Mouse (Mus musculus) kidney, embryonic 15.5 days (tissue): ENCODE measurements around the gene Limk1. TPM values are rescaled to one million over a fixed set of nuclear protein-coding genes. Genes with fewer than 3 reads are reported as not detected.

Experiments used
- ATAC-seq: fragments of 200-750 bp; cut with Nextera tagmentation; replicated peaks from 2 replicates; pipeline ENCODE4 v1.8.0; 2017; ENCODE audit warnings: moderate TSS enrichment; ENCODE audit not compliant: low FRiP score
- H3K27ac ChIP-seq: fragments of 300-500 bp; sonication (generic); 2 replicates; pipeline ENCODE4 v1.5.1; 2015; ENCODE audit warnings: mild to moderate bottlenecking, inconsistent platforms
- H3K27me3 ChIP-seq: fragments of 300-500 bp; sonication (generic); 2 replicates; pipeline ENCODE4 v1.6.1; 2015; ENCODE audit warnings: inconsistent platforms
- H3K36me3 ChIP-seq: fragments of 300-500 bp; sonication (generic); 2 replicates; pipeline ENCODE4 v1.6.1; 2015; ENCODE audit warnings: inconsistent platforms
- H3K4me1 ChIP-seq: fragments of 300-500 bp; sonication (generic); 2 replicates; pipeline ENCODE4 v1.6.1; 2015; ENCODE audit warnings: inconsistent platforms
- H3K4me2 ChIP-seq: fragments of 300-500 bp; sonication (generic); 2 replicates; pipeline ENCODE4 v1.6.1; 2015; ENCODE audit warnings: moderate library complexity, mild to moderate bottlenecking, inconsistent platforms
- H3K4me3 ChIP-seq: fragments of 300-500 bp; sonication (generic); replicated peaks from 2 replicates; pipeline ENCODE4 v1.5.1; 2015; ENCODE audit warnings: mild to moderate bottlenecking, inconsistent platforms
- H3K9ac ChIP-seq: fragments of 300-500 bp; sonication (generic); 2 replicates; pipeline ENCODE4 v1.6.1; 2015; ENCODE audit warnings: mild to moderate bottlenecking, inconsistent platforms
- H3K9me3 ChIP-seq: fragments of 300-500 bp; sonication (generic); replicated peaks from 2 replicates; pipeline ENCODE4 v1.6.1; 2016; ENCODE audit warnings: inconsistent platforms
- WGBS: fragments of 180-500 bp; shearing (Covaris S2); methylation state at CpG from one replicate; pipeline ENCODE4 v1.1.7; 2015; ENCODE audit warnings: mixed read lengths; 5-methylcytosine and 5-hydroxymethylcytosine counted together
- polyA plus RNA-seq: library from polyadenylated mRNA; unstranded; fragments of >200 nt; fragmentation: Nextera tagmentation; extraction: Ambion mirVana; gene quantifications from 2 replicates; pipeline ENCODE4 v1.2.1, GENCODE M21; 2015

Gene Limk1
- polyA plus RNA-seq, 1 experiment from 2014 or later, result 5.9 TPM

DNA sequence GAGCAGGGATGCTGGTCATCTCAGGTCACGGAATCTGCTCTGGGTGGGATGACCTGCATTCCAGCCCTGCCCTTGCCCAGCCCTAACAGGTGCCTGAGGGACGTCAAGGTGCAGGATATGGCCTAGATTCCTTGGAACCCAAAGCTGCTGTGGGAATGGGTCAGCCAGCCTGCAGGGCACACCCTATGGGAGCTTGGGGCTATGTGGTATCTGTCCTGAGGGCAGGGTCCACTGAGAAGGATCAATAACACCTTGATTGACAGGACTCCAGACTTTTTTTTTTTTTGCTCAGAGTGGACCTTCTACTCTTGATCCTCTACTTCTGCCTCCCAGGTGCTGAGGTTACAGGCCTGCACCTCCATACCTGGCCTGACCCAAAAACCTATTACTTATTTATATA, 41.0 kb downstream of the Limk1 start:
- Histone ChIP-seq H3K9ac (no peak overlapping the region), H3K27ac (no peak overlapping the region), H3K4me1 (peaks cover 10% of the 10 kb centered on the region), H3K36me3 (no peaks in the 10 kb centered on the region), H3K4me3 (no peak overlapping the region), H3K27me3 (no peaks in the 10 kb centered on the region), H3K4me2 (no peak overlapping the region), H3K9me3 (0 out of 2 replicates have a peak, but pooled peaks cover 3% of the 10 kb centered on the region)
- WGBS, result 81% methylated on average over 2 of the region's 2 CpGs
- no peak for ATAC-seq

DNA sequence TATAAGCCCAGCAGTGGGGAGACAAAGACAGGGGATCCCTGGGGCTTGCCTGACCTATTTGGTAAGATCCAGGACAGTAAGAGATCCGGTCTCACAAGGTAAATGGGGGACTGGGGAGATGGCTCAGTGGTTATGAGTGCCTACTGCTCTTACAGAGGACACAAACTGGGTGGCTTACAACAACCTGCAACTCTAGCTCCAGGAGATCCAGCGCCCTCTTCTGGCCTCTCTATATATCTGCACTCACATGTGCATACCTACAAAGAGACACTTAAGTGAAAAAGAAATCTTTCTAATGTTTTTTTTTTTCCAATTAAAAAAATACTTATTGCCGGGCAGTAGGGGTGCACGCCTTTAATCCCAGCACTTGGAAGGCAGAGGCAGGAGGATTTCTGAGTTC, 41.9 kb downstream of the Limk1 start:
- no peak overlapping the region for H3K4me3 ChIP-seq
- H3K4me1 ChIP-seq, result peaks cover 7% of the 10 kb centered on the region; the same call in 1 of the 2 replicates
- H3K9me3 ChIP-seq, result 0 out of 2 replicates have a peak, but pooled peaks cover 3% of the 10 kb centered on the region
- 76% methylated on average over 4 of the region's 4 CpGs for WGBS
- ATAC-seq, result no peak
- H3K4me2 ChIP-seq, result no peak overlapping the region
- H3K27ac ChIP-seq, result no peak overlapping the region
- H3K27me3 ChIP-seq, result no peaks in the 10 kb centered on the region
- H3K9ac ChIP-seq, result no peak overlapping the region
- H3K36me3 ChIP-seq, result no peaks in the 10 kb centered on the region

- H3K4me2 ChIP-seq, result no peak overlapping the region
- H3K4me1 ChIP-seq, result peaks cover 9% of the 10 kb centered on the region
- H3K27me3 ChIP-seq, result no peaks in the 10 kb centered on the region
- peak overlapping the region; percentile 66 for H3K27ac ChIP-seq
- H3K36me3 ChIP-seq, result no peaks in the 10 kb centered on the region
- no peak overlapping the region for H3K4me3 ChIP-seq
- no peak for ATAC-seq
- H3K9ac ChIP-seq, result no peak overlapping the region
- no peaks in the 10 kb centered on the region for H3K9me3 ChIP-seq
- WGBS, result 55% methylated on average over 8 of the region's 8 CpGs
Measured at GRCm38 (mm10) chr5:134644643-134645118, 43.7 kb downstream of the Limk1 start.

DNA sequence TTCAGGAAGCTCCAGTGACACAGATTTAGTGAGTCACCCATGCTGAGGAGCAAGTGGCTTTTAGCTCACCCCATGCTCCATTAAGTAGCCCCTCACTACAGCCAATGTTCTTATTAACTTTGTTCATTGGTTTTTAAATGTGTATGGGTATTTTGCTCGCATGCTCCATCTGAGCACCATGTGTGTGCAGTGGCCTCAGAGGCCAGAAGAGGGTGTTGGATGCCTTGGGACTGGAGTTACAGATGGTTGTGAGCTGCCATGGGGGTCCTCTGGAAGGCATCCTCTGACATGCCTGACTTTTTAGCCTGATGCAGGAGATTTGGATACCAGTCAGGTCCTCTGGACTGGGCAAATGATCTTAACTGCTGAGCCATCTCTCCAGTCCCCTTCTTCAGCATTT, 44.3 kb downstream of the Limk1 start:
- H3K9ac ChIP-seq, result no peak overlapping the region
- peak overlapping the region; percentile 66 for H3K27ac ChIP-seq
- H3K9me3 ChIP-seq, result no peaks in the 10 kb centered on the region
- no peak overlapping the region for H3K4me2 ChIP-seq
- no peaks in the 10 kb centered on the region for H3K36me3 ChIP-seq
- peaks cover 12% of the 10 kb centered on the region for H3K4me1 ChIP-seq
- H3K27me3 ChIP-seq, result no peaks in the 10 kb centered on the region
- WGBS, result 81% methylated on average over 1 of the region's 1 CpGs
- no peak for ATAC-seq
- H3K4me3 ChIP-seq, result no peak overlapping the region

DNA sequence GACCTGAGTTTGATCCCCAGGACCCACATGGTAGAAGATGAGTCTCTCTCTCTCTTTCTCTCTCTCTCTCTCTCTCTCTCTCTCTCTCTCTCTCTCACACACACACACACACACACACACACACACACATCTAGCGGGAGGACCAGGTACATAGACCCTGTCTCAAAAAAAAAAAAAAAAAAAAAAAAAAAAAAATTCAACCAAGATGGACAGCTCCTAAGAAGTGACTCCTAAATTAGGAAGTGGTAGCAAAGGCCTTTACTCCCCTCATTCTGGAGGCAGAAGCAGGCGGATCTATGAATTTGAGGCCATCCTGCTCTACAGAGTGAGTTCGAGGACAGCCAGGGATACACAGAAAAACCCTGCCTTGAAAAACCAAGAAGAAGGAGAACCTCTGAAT, 48.0 kb downstream of the Limk1 start:
- no peaks in the 10 kb centered on the region for H3K27me3 ChIP-seq
- peaks cover 18% of the 10 kb centered on the region for H3K36me3 ChIP-seq
- no peak overlapping the region for H3K4me2 ChIP-seq
- no peak for ATAC-seq
- no peak overlapping the region for H3K9ac ChIP-seq
- no peaks in the 10 kb centered on the region for H3K9me3 ChIP-seq
- H3K27ac ChIP-seq, result no peak overlapping the region
- no peak overlapping the region for H3K4me3 ChIP-seq
- H3K4me1 ChIP-seq, result peaks cover 26% of the 10 kb centered on the region
- 89% methylated on average over 2 of the region's 3 CpGs for WGBS

GRCm38 (mm10) chr5:134639269-134639682, 49.1 kb downstream of the Limk1 start, which contains the start of gene Eif4h:
Gene Eif4h, minus strand, starts transcription at chr5:134639490.
- peaks cover 21% of the 10 kb centered on the region for H3K4me1 ChIP-seq
- peak; percentile 96 for ATAC-seq
- under 1% methylated on average over 49 of the region's 52 CpGs for WGBS
- peak within 1 kb of the TSS; percentile 97 for H3K27ac ChIP-seq
- no peaks in the 10 kb centered on the region for H3K9me3 ChIP-seq
- peaks cover 26% of the 10 kb centered on the region for H3K36me3 ChIP-seq
- H3K4me3 ChIP-seq, result peak within 1 kb of the TSS; percentile 98
- H3K27me3 ChIP-seq, result no peaks in the 10 kb centered on the region
- H3K9ac ChIP-seq, result peak within 1 kb of the TSS; percentile 100
- peak within 1 kb of the TSS; percentile 79 for H3K4me2 ChIP-seq

DNA sequence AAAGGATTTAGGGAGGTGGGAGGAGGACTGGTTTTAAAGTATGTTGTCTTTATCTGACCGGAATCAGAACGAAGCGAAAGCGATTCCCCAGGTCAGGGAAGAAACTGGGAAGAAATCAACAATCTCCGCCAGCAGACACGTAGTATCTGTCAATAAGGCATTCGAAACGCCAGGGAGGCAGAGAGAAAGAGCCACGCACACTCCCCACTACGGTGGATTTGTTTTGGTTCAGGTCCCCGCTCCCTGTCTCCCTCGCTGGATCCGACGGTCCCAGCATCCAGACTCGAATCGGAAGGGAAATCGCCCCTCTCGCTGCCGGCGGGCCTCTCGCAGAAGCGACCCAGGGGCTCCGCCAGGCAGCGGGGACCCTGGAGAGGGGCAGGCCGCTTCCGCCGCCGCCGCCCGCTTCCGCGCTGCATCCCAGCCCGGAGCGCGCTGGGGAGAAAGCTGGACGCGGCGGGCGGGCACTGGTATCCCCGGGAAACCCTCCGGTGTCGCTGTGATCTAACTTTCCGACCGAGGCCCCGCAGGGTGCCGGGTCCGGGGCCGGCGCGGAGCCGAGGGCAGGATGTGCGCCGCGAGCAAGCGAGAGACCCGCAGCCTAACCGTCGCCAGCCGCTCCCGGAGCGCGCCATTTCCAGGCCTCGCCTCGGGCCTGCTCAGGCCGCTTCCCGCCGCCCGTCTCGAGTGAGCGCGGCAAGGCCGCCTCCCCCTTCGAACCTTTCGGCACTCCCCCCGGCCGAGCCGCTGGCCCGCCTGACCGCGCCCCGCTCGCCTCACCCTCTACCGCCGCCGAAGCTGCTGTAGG, 49.7 kb downstream of the Limk1 start:
- Histone ChIP-seq H3K36me3 (peaks cover 32% of the 10 kb centered on the region), H3K4me3 (peak overlapping the region; percentile 98), H3K9ac (peak overlapping the region; percentile 100), H3K27me3 (no peaks in the 10 kb centered on the region), H3K27ac (peak overlapping the region; percentile 97), H3K4me2 (peak overlapping the region; percentile 79), H3K9me3 (no peaks in the 10 kb centered on the region), H3K4me1 (peaks cover 20% of the 10 kb centered on the region)
- ATAC-seq, result peak; percentile 81
- under 1% methylated on average over 83 of the region's 85 CpGs for WGBS

DNA sequence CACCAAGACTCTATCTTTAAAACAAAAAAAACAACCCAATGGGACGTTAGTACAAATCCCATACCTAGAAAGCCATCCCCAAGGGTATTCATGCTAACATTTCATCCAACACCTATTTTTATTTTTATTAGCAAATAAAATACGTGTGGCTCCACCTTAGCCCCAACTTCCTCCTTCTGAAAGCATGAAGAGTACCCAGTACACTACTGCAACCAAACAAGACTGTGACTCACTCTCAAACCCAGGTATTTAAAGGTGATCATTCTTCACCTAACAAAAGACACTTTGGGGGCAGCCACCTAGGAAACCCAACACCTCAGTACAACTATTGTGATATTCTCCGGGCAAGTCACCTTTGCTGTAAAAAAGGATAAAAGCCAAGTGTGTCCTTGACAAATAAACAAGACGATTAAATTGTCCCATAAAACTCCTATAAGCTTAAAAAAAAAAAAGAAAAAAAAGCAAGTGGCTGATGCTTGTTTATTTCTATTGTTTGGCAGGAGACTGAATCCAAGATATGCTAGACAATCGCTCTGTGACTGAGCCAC, 50.5 kb downstream of the Limk1 start:
- ATAC-seq, result no peak
- Histone ChIP-seq H3K4me1 (peaks cover 24% of the 10 kb centered on the region), H3K9ac (peak overlapping the region; percentile 100), H3K9me3 (no peaks in the 10 kb centered on the region), H3K27ac (0 out of 2 replicates have a peak overlapping the region, but pooled peaks have one; percentile 97), H3K36me3 (peaks cover 39% of the 10 kb centered on the region), H3K4me2 (peak overlapping the region; percentile 79), H3K4me3 (peak overlapping the region; percentile 98), H3K27me3 (no peaks in the 10 kb centered on the region)
- 12% methylated on average over 5 of the region's 5 CpGs for WGBS

DNA sequence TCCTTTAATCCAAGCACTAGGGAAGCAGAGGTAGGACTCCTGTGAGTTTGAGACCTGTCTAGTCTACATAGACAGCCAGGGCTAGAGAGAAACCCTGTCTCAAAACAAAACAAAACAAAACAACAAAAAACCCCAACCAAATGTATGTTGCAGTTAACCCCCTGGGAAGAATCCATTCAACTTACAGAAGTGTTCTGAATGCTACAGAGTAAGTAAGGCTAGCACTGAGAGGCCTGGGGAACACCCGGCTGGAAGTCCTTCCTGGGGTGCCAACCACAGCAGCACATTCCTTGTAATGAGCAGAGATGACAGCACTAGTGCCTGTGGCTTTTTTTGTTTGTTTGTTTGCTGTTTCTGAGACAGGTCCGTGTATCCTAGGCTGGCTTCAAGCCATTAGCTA, 55.6 kb downstream of the Limk1 start:
- H3K9me3 ChIP-seq, result no peaks in the 10 kb centered on the region
- WGBS, result 78% methylated on average over 2 of the region's 2 CpGs
- peaks cover 85% of the 10 kb centered on the region for H3K36me3 ChIP-seq
- ATAC-seq, result no peak
- no peak overlapping the region for H3K9ac ChIP-seq
- H3K4me3 ChIP-seq, result no peak overlapping the region
- no peak overlapping the region for H3K27ac ChIP-seq
- H3K27me3 ChIP-seq, result no peaks in the 10 kb centered on the region
- no peak overlapping the region for H3K4me2 ChIP-seq
- peaks cover 26% of the 10 kb centered on the region for H3K4me1 ChIP-seq

DNA sequence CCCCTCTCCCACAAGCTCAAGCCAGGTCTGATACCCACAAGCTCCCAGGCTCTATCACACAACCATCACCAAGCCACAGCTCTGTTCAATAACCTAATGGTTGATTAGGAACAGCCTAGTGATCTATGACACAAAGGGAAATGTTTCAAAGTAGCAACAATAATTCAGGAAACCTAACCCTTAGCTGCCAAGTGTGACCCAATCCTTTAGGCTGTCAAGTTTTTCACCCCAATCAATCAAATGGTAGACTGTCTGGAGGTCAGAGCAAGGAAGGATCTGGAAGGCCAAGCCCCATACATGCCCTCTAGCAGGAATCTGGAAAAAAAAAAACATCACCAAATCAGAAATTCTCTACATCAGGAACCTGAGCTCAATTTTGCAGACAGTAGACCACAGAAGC, 57.6 kb downstream of the Limk1 start:
- Histone ChIP-seq H3K4me3 (no peak overlapping the region), H3K9ac (no peak overlapping the region), H3K9me3 (no peaks in the 10 kb centered on the region), H3K27ac (no peak overlapping the region), H3K4me2 (no peak overlapping the region), H3K36me3 (peaks cover 92% of the 10 kb centered on the region), H3K4me1 (peaks cover 16% of the 10 kb centered on the region), H3K27me3 (no peaks in the 10 kb centered on the region)
- ATAC-seq, result no peak

DNA sequence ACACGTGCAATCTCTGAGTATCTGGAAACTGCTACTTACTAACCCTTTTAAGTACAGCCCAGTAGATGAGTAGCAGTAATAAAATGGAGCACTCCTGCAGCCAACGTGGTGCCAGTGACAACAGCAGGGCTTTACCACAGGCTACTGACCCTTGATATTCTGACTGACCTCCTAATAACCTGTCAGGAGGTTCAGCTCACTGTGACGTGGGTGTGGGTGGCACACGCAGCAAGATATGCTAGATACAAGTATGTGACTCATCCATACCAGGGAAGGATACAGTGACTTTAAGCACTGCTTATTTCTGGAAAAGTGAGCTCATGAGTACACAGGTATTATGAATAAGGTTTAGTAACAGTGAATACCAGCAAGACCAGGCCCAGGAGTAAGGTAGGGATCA, 58.9 kb downstream of the Limk1 start:
- WGBS, result 68% methylated on average over 4 of the region's 4 CpGs
- no peaks in the 10 kb centered on the region for H3K9me3 ChIP-seq
- no peak overlapping the region for H3K9ac ChIP-seq
- H3K4me2 ChIP-seq, result no peak overlapping the region
- no peaks in the 10 kb centered on the region for H3K27me3 ChIP-seq
- H3K36me3 ChIP-seq, result peaks cover 94% of the 10 kb centered on the region
- ATAC-seq, result no peak
- no peak overlapping the region for H3K4me3 ChIP-seq
- no peak overlapping the region for H3K27ac ChIP-seq
- H3K4me1 ChIP-seq, result peaks cover 14% of the 10 kb centered on the region; the same call in 1 of the 2 replicates

- 87% methylated on average over 2 of the region's 2 CpGs for WGBS
- no peak overlapping the region for H3K4me3 ChIP-seq
- no peak overlapping the region for H3K9ac ChIP-seq
- H3K36me3 ChIP-seq, result peaks cover 99% of the 10 kb centered on the region
- H3K9me3 ChIP-seq, result no peaks in the 10 kb centered on the region
- no peaks in the 10 kb centered on the region for H3K4me1 ChIP-seq
- no peaks in the 10 kb centered on the region for H3K27me3 ChIP-seq
- H3K27ac ChIP-seq, result no peak overlapping the region
- no peak for ATAC-seq
- H3K4me2 ChIP-seq, result no peak overlapping the region
Measured at GRCm38 (mm10) chr5:134622069-134622468, 66.3 kb downstream of the Limk1 start.
